Mouse (Mus musculus) lung, adult 2 months (tissue): Measurements from ENCODE around the gene Colca2. TPM values are rescaled to one million over a fixed set of nuclear protein-coding genes. Genes with fewer than 3 reads are reported as not detected.

Experiments
- DNase-seq: peaks from one replicate; pipeline ENCODE4 v3.0.0; 2022
- H3K4me1 ChIP-seq: fragments of 200-500 bp; 2 replicates; pipeline ENCODE4 v1.6.1; 2011; ENCODE audit warnings: low read length; ENCODE audit not compliant: control insufficient read depth, insufficient read depth
- H3K4me3 ChIP-seq: fragments of 200-500 bp; replicated peaks from 2 replicates; pipeline ENCODE3; 2011; ENCODE audit warnings: low read depth, mild to moderate bottlenecking, control low read depth, low read length; ENCODE audit errors: extremely low read depth
- CTCF ChIP-seq: fragments of 200-500 bp; IDR thresholded peaks from 2 replicates; pipeline ENCODE4 v1.5.1; 2011; ENCODE audit warnings: mild to moderate bottlenecking, low read length, control low read depth; ENCODE audit not compliant: insufficient read depth
- POLR2A ChIP-seq: fragments of 200-500 bp; IDR thresholded peaks from 2 replicates; pipeline ENCODE4 v1.6.1; 2011; ENCODE audit warnings: low read depth, mild to moderate bottlenecking, control low read depth, low read length, borderline replicate concordance; ENCODE audit errors: extremely low read depth
- WGBS: fragments of 180-500 bp; shearing (Covaris S2); methylation state at CpG from one replicate; pipeline ENCODE4 v1.1.7; 2018; 5-methylcytosine and 5-hydroxymethylcytosine counted together
- polyA plus RNA-seq: library from polyadenylated mRNA; depleted of rRNA; stranded (reverse); fragments of >200 nt; gene quantifications from 2 replicates; pipeline ENCODE4 v1.2.3, GENCODE M21; 2012

The Colca2 gene
- polyA plus RNA-seq, 1 experiment = 13.3 TPM

DNA sequence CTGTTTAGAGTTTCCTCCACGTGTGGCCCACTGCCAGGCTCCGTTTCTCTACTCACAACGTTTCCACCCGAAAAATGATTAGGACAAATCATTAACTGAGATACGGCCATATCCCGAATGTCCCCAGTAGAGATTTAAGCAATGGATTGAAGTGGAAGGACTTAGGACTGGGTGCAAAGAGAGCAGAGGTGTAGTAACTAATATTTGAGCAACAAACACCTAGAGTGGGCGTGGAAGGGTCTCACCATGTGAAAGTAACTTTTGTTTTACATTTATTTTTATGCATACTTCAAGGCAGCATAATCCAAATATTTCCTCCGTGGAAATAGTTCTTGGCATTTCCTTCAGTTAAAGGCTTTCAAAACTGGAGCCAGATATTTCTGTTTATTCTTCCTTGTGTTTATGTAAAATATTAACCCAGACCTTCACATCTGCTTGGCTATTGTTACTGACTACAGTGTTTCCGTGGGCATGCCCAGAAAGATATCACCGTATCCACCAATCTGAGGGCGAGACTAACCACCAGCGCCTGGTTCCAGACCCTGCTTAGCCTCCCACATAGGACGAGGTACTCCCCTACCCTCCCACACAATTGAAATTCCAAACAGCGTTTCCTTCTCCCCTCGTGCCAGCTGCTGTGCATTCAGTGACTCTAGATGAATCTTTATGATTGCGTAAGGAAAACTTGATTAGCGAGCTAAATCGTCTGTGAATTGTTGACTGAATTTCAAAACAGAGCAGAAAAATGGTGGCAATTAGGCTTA, 34.4 kb upstream of the Colca2 start:
- DNase-seq = peak; percentile 22
- WGBS = 20% methylated on average over 18 of the region's 18 CpGs

DNA sequence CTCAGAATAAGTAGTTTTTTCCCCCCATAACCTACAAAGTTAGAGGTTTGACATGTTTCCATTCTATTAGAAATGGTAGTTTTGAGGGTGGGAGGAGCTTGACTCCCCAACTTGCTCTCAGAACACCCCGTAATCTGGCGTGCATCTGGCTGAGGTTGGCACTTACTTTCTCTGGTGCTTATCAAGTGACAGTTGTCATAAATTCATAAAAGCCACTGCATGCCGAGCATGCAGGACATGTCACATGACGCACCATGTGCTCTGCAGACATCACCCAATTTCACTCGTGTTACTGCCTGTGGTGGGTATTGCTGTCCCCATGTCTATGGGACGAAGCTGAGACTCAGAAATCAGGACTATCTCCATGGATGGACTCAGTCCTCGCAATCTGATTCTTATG, 32.1 kb upstream of the Colca2 start:
- TF ChIP-seq POLR2A (no peak), CTCF (no peak)
- no peak overlapping the region for H3K4me3 ChIP-seq
- WGBS = 77% methylated on average over 7 of the region's 7 CpGs
- H3K4me1 ChIP-seq = peaks cover 3% of the 10 kb centered on the region
- DNase-seq = no peak

More for the DNA sequence above, 34.4 kb upstream of the Colca2 start:
- TF ChIP-seq CTCF (no peak), POLR2A (no peak)
- H3K4me1 ChIP-seq = peaks cover 3% of the 10 kb centered on the region
- H3K4me3 ChIP-seq = peak overlapping the region; percentile 11

DNA sequence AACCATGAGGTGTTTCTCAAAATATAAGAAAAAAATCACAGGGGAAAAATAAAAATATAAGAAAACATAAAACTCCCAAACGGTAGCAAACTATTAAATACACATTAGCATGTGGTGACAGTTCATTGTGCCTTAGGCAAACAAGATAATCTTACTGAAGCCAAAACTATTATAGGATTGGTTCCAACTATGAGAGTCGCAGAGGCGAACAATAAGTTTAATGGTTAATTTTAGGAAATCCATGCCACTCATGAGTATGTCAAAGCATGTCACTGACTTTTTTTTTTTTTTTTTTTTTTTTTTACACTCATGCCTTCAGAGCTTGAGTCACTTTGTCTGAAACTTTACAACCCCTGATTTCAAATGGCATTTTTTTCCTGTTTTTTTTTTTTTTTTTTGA, 28.0 kb upstream of the Colca2 start:
- Histone ChIP-seq H3K4me3 (no peak overlapping the region), H3K4me1 (peaks cover 3% of the 10 kb centered on the region; the same call in 1 of the 2 replicates)
- TF ChIP-seq CTCF (no peak), POLR2A (no peak)
- WGBS = 76% methylated on average over 3 of the region's 3 CpGs
- DNase-seq = no peak

DNA sequence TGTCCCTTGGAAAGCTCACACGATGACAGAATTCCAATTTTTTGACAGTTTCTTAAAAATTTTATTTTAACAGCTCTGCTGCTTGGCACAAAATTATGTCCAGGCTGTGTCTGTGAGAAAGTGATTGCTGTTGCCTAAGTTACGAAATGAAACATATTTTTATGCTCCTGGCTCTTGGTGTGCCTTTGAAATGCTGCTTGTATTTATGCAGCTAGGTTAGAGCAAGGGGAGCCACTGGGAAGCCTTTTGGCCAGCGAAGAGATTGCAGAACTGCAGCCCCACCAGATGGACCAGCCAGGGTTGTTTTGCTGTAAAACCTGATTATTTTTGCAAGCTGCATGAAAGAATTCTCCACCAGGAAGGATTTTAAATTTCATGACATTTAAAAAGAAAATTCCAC, 26.8 kb upstream of the Colca2 start:
- Histone ChIP-seq H3K4me1 (peaks cover 3% of the 10 kb centered on the region; the same call in 1 of the 2 replicates), H3K4me3 (no peak overlapping the region)
- DNase-seq = no peak
- 65% methylated on average over 3 of the region's 3 CpGs for WGBS
- TF ChIP-seq CTCF (no peak), POLR2A (no peak)

DNA sequence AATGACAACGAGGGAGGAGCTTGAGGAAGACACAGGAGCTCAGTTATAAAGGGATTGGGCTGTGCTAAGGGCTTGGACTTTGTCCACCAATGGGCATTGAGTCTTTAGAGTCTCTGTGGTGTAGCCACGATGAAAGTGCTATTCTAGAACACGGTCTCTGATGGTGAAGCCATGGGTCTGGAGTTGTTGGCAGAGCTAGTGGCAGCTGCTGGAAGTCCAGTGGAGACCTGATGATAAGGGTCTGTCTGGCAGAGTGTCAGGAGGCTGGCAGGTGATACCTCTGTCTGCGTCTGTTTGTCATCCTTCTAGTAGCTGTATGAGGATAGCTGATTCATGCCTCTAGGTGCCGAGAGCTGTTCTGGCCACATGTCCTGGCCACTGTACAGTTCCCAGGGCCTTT, 25.6 kb upstream of the Colca2 start:
- TF ChIP-seq CTCF (no peak), POLR2A (no peak)
- no peak for DNase-seq
- Histone ChIP-seq H3K4me3 (no peak overlapping the region), H3K4me1 (no peaks in the 10 kb centered on the region)
- 65% methylated on average over 5 of the region's 5 CpGs for WGBS

DNA sequence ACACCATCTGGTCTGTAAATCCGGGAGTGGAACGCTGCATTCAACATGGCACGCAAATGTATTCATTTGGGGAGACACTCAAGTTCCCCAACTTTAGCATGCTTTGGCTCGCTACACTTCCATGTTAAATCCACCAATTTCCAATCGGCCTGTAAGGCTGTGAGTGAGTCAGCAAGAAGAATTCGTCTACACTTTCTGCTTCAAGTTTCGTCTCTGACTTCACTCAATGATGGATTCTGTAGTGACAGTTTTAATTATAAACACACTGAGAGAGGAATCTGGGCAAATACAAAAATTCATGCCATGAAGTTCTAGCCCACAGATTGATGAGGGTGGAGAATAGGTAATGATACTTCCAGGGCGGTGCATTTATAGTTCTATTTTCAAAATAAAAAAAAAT, 15.2 kb upstream of the Colca2 start:
- whole genome bisulfite sequencing = 73% methylated on average over 8 of the region's 8 CpGs

DNA sequence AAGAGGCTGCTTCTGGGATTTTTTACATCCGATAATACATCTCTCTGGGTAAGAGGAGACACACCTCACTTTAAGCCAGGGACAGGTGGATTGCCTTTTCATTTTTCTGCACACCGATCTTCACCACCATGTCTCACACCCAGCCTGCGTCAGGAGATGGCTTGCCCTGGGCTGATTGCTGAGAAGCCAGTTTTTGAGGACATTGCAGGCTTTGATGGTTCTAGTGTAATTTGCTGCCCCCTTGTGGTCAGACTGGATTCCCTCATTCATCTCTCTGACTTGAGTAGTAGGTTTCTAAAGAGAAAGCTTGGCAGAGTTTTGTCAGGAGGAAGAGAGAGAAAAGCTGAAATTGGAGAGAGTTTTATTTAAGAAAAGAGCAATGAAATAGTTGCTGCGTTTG, 14.3 kb upstream of the Colca2 start:
- Histone ChIP-seq H3K4me3 (no peak overlapping the region), H3K4me1 (no peaks in the 10 kb centered on the region)
- peak; percentile 59 for DNase-seq
- TF ChIP-seq CTCF (peak; percentile 52; the same call in 1 of the 2 replicates), POLR2A (no peak)
- WGBS = 22% methylated on average over 4 of the region's 4 CpGs

More for the DNA sequence above, 15.2 kb upstream of the Colca2 start:
- no peak for TF ChIP-seq CTCF
- TF ChIP-seq POLR2A = no peak
- Histone ChIP-seq H3K4me3 (no peak overlapping the region), H3K4me1 (no peaks in the 10 kb centered on the region)
- no peak for DNase-seq

DNA sequence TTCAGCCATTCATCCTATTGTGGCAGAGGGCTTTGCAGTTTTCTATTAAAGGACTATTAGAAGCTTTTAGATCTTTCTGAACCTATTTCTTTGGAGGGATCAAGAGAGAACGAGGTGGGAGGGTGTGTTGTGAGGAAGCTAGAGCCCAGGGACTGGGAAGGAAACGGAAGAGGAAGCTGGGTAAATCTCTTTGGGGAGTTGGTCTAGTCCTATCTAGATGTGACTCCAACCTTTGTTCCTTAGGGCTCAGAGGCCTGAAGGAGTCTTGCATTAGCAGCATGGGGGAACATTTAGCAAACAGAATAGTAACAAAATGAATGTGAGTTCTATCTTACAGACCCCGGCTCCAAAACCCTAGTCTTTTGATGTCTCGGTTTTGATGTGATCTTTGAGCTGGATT, 12.6 kb upstream of the Colca2 start:
- TF ChIP-seq CTCF = no peak
- TF ChIP-seq POLR2A = no peak
- DNase-seq = no peak
- H3K4me1 ChIP-seq = peaks cover 4% of the 10 kb centered on the region
- WGBS = 70% methylated on average over 4 of the region's 4 CpGs
- no peak overlapping the region for H3K4me3 ChIP-seq

DNA sequence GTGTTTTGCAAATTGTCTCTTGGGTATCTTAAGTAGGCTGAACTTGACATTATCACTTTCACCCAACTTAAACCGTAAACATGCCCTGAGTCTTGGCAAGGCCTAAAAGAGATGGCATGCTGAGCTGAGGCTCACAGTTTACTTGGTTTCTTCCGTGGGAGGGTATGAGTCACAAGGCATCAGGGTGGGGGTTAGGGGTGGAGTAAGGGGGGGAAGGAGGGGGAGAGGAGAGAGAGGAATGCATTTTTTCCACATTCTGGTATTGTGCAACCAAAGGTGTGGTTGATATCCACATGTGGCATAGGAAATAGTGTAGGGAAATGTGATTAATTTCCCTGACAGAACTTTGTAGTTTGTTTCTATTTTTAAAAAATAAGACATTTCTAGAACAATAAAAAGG, 7.7 kb upstream of the Colca2 start:
- Histone ChIP-seq H3K4me1 (peaks cover 4% of the 10 kb centered on the region), H3K4me3 (no peak overlapping the region)
- no peak for DNase-seq
- WGBS = 8% methylated on average over 2 of the region's 2 CpGs
- TF ChIP-seq POLR2A (no peak), CTCF (no peak)

DNA sequence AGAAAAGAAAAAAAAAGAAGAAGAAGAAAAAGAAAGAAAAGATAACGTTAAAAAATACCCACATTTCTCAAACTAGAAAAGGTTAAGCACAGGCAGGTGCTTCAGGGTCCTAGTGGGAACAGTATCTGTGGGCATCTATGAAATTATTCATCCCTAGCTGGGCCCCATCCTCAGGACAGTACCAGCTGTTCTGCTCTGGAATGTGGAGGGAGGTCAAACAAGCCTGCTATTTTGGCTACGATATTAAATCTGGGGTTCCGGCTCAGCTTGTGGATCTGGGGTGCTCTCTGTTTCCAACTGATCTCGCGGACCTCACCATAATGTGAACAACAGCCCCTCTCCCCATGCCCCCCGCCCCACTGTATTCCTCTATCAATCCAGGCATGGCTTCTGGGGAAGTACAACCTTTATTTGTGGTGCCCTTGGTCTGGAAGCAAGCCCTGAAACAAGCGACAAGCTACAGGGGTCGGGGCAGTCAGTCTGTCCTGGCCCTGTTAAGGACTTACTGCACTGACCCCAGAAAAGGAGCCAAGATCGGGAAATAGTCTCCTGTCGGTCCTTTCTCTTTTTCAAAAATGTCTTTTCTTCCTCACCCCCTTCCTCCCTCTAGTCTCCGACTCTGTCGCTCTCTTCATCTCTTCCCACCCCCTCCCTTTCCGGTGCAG, 403 bp downstream of the Colca2 start:
- 16% methylated on average over 13 of the region's 13 CpGs for WGBS

More for the DNA sequence above, 403 bp downstream of the Colca2 start:
- DNase-seq = no peak
- Histone ChIP-seq H3K4me3 (peak overlapping the region; percentile 53), H3K4me1 (peaks cover 5% of the 10 kb centered on the region)
- TF ChIP-seq POLR2A (no peak), CTCF (no peak)
